ENCODE assay signal across 8 mouse cellular contexts in genomic region chrX:109013283-109013682, GRCm38 (mm10). TPM values are rescaled to one million over a fixed set of nuclear protein-coding genes. Genes with fewer than 3 reads are reported as not detected.
DNase-seq lines count a peak whose midpoint lies in the region; ATAC-seq and TF ChIP-seq lines count a peak whose summit lies in the region.

Gene Hmgn5 (minus strand): TSS chrX:109013404.

- H3K9ac ChIP-seq in kidney, embryonic 16.5 days (replicated peaks; ENCODE audit: low read length): peak within 1 kb of the TSS; percentile 62
- H3K9ac ChIP-seq in liver, adult 2 months (ENCODE audit: low read depth, low read length): peak within 1 kb of the TSS; percentile 75

- no peak within 1 kb of the TSS for H3ac ChIP-seq in myocyte (ENCODE audit: control insufficient read depth, insufficient read length)

- H3K36me3 ChIP-seq in heart, embryonic 10.5 days: no peaks in the 10 kb centered on the region
- H3K36me3 ChIP-seq in kidney, embryonic 16.5 days (ENCODE audit: insufficient read depth, low read length): no peaks in the 10 kb centered on the region
- no peaks in the 10 kb centered on the region for H3K36me3 ChIP-seq in liver, adult 2 months (ENCODE audit: control insufficient read depth, insufficient read depth, low read length)
- no peaks in the 10 kb centered on the region for H3K36me3 ChIP-seq in myocyte (ENCODE audit: control insufficient read depth, insufficient read depth)
- no peaks in the 10 kb centered on the region for H3K36me3 ChIP-seq in splenic B cell, adult 2 months (ENCODE audit: control insufficient read depth, insufficient read depth, low read length, poor library complexity, severe bottlenecking)

- DNase-seq in A20 (ENCODE audit: low read depth, low spot score): peak; percentile 93
- peak; percentile 95 for DNase-seq in heart, embryonic 10.5 days (ENCODE audit: low spot score)
- DNase-seq in liver, adult 2 months (ENCODE audit: extremely low read depth, low read depth, low spot score): peak; percentile 92
- peak; percentile 95 for DNase-seq in splenic B cell, adult 2 months (ENCODE audit: low read depth, low spot score)

- no peak for TF ChIP-seq POLR2A in bone marrow macrophage, adult 2 months (IDR thresholded peaks at IDR 0.05; ENCODE audit: borderline replicate concordance, low read depth, low read length)
- TF ChIP-seq POLR2A in embryonic fibroblast, embryonic 13.5 days (IDR thresholded peaks at IDR 0.05; ENCODE audit: low read depth, low read length): peak; percentile 66
- TF ChIP-seq POLR2A in liver, adult 2 months (IDR thresholded peaks at IDR 0.05; ENCODE audit: extremely low read depth, insufficient read depth, low read length): peak; percentile 56; the same call in 1 of the 2 replicates
- peak; percentile 63 for TF ChIP-seq POLR2A in myocyte (IDR thresholded peaks at IDR 0.05; ENCODE audit: insufficient read length, low read depth)

- H3K27ac ChIP-seq in bone marrow macrophage, adult 2 months (ENCODE audit: insufficient read depth, low read depth, low read length): peak within 1 kb of the TSS; percentile 50
- H3K27ac ChIP-seq in embryonic fibroblast, embryonic 13.5 days (ENCODE audit: insufficient read depth, low read length): no peak within 1 kb of the TSS
- H3K27ac ChIP-seq in heart, embryonic 10.5 days: peak within 1 kb of the TSS; percentile 79
- peak within 1 kb of the TSS; percentile 85 for H3K27ac ChIP-seq in kidney, embryonic 16.5 days (ENCODE audit: low read length)
- peak within 1 kb of the TSS; percentile 95 for H3K27ac ChIP-seq in liver, adult 2 months (replicated peaks; ENCODE audit: insufficient read depth, low read depth, low read length)

- H3K4me2 ChIP-seq in kidney, embryonic 16.5 days (replicated peaks; ENCODE audit: low read depth, low read length): peak within 1 kb of the TSS; percentile 47
- H3K4me2 ChIP-seq in myocyte (ENCODE audit: low read depth): peak within 1 kb of the TSS; percentile 75

- no peaks in the 10 kb centered on the region for H3K79me2 ChIP-seq in liver, adult 2 months (ENCODE audit: control insufficient read depth, insufficient read depth, low read length)
- H3K79me2 ChIP-seq in myocyte (ENCODE audit: control insufficient read depth, insufficient read depth): no peaks in the 10 kb centered on the region

- ATAC-seq in kidney, embryonic 16.5 days (ENCODE audit: low FRiP score, low TSS enrichment): peak; percentile 99

- peak within 1 kb of the TSS; percentile 72 for H3K4me3 ChIP-seq in bone marrow macrophage, adult 2 months (ENCODE audit: insufficient read depth, low read length)
- peak within 1 kb of the TSS; percentile 56 for H3K4me3 ChIP-seq in embryonic fibroblast, embryonic 13.5 days (ENCODE audit: insufficient read depth, low read length)
- peak within 1 kb of the TSS; percentile 57 for H3K4me3 ChIP-seq in heart, embryonic 10.5 days
- peak within 1 kb of the TSS; percentile 59 for H3K4me3 ChIP-seq in kidney, embryonic 16.5 days (ENCODE audit: low read length)
- peak within 1 kb of the TSS; percentile 57 for H3K4me3 ChIP-seq in liver, adult 2 months (ENCODE audit: insufficient read depth, low read depth, low read length)
- peak within 1 kb of the TSS; percentile 50 for H3K4me3 ChIP-seq in myocyte

- no peaks in the 10 kb centered on the region for H3K4me1 ChIP-seq in bone marrow macrophage, adult 2 months (ENCODE audit: control insufficient read depth, insufficient read depth, low read length)
- no peaks in the 10 kb centered on the region for H3K4me1 ChIP-seq in embryonic fibroblast, embryonic 13.5 days (ENCODE audit: control insufficient read depth, insufficient read depth, low read length)
- no peaks in the 10 kb centered on the region for H3K4me1 ChIP-seq in heart, embryonic 10.5 days
- H3K4me1 ChIP-seq in kidney, embryonic 16.5 days (ENCODE audit: insufficient read depth, low read length): no peaks in the 10 kb centered on the region
- no peaks in the 10 kb centered on the region for H3K4me1 ChIP-seq in liver, adult 2 months (ENCODE audit: control insufficient read depth, insufficient read depth, low read length)

- no peaks in the 10 kb centered on the region for H3K9me3 ChIP-seq in heart, embryonic 10.5 days
- no peaks in the 10 kb centered on the region for H3K9me3 ChIP-seq in kidney, embryonic 16.5 days (ENCODE audit: low read length)

- no peak for TF ChIP-seq CTCF in bone marrow macrophage, adult 2 months (IDR thresholded peaks at IDR 0.05; ENCODE audit: low read depth, low read length)
- TF ChIP-seq CTCF in embryonic fibroblast, embryonic 13.5 days (IDR thresholded peaks at IDR 0.05; ENCODE audit: borderline replicate concordance, insufficient read depth, low read length): no peak
- TF ChIP-seq CTCF in liver, adult 2 months (IDR thresholded peaks at IDR 0.05; ENCODE audit: low read depth, low read length): no peak

- no peaks in the 10 kb centered on the region for H3K27me3 ChIP-seq in heart, embryonic 10.5 days (ENCODE audit: insufficient read depth, poor library complexity, severe bottlenecking)
- no peaks in the 10 kb centered on the region for H3K27me3 ChIP-seq in kidney, embryonic 16.5 days (ENCODE audit: insufficient read depth, low read length)
- H3K27me3 ChIP-seq in liver, adult 2 months (ENCODE audit: control insufficient read depth, insufficient read depth, low read length): no peaks in the 10 kb centered on the region
- H3K27me3 ChIP-seq in myocyte (ENCODE audit: control insufficient read depth, insufficient read depth, insufficient read length): no peaks in the 10 kb centered on the region
- no peaks in the 10 kb centered on the region for H3K27me3 ChIP-seq in splenic B cell, adult 2 months (ENCODE audit: control insufficient read depth, insufficient read depth, low read length, poor library complexity, severe bottlenecking)

- WGBS in heart, embryonic 10.5 days: 20% methylated on average over 25 of the region's 25 CpGs
- 30% methylated on average over 25 of the region's 25 CpGs for WGBS in kidney, embryonic 16.5 days
- WGBS in liver, adult 2 months: under 1% methylated on average over 25 of the region's 25 CpGs

TF ChIP-seq in myocyte, 11 proteins besides CTCF, POLR2A, EP300 and RAD21:
- TF ChIP-seq MYOD1 (IDR thresholded peaks at IDR 0.05; ENCODE audit: control insufficient read depth in 1 of 3, insufficient read length in 2 of 3, low read depth in 2 of 3): no peak
- peak; percentile 60 for TF ChIP-seq POLR2AphosphoS2 (IDR thresholded peaks at IDR 0.05; ENCODE audit: insufficient read length, low read depth)
- no peak for TF ChIP-seq E2F4 (IDR thresholded peaks at IDR 0.05; ENCODE audit: insufficient read depth)
- no peak for TF ChIP-seq TCF3 (IDR thresholded peaks at IDR 0.05; ENCODE audit: insufficient read length, low read depth)
- TF ChIP-seq SRF (IDR thresholded peaks at IDR 0.05; ENCODE audit: control insufficient read depth, insufficient read length, low read depth): no peak

RNA-seq across cellular contexts. Expression of gene Hmgn5, which starts in this region (rescaled TPM):
- polyA plus RNA-seq in bone marrow macrophage, adult 2 months (2012; ENCODE audit: insufficient read depth, insufficient read length, missing spikeins): 17.6 and 17.8 TPM in 2 replicates
- 7.2 and 9.7 TPM in 2 replicates for polyA plus RNA-seq in embryonic fibroblast, embryonic 13.5 days (2011; ENCODE audit: insufficient read length, low read depth, missing spikeins)
- polyA plus RNA-seq in heart, embryonic 10.5 days (2016; fragmentation: Nextera tagmentation; extraction: Ambion mirVana): 16.2 and 20.0 TPM in 2 replicates
- polyA plus RNA-seq in kidney, embryonic 16.5 days (2015; fragmentation: Nextera tagmentation; extraction: Ambion mirVana): 19.7 and 26.5 TPM in 2 replicates
- 3.6 and 4.5 TPM in 2 replicates for total RNA-seq in liver, adult 2 months (2014; rRNA removed)
- 0.64 and 0.85 TPM in 2 replicates for polyA plus RNA-seq in liver, adult 2 months (2012; rRNA removed)
- polyA plus RNA-seq in myocyte (2012; fragmentation: generic; extraction: Trizol): 3.2 TPM
